Mouse (Mus musculus) stomach, postnatal 0 days (tissue): ENCODE results near the gene Adamts4.

Experiments used
- CTCF ChIP-seq: IDR thresholded peaks from 2 replicates; pipeline ENCODE4 v1.5.1; 2016; ENCODE audit warnings: antibody characterized with exemption, low read depth, mild to moderate bottlenecking, moderate library complexity
- EP300 ChIP-seq: optimal IDR thresholded peaks from 2 replicates; pipeline ENCODE3; 2016; ENCODE audit warnings: antibody characterized with exemption

DNA sequence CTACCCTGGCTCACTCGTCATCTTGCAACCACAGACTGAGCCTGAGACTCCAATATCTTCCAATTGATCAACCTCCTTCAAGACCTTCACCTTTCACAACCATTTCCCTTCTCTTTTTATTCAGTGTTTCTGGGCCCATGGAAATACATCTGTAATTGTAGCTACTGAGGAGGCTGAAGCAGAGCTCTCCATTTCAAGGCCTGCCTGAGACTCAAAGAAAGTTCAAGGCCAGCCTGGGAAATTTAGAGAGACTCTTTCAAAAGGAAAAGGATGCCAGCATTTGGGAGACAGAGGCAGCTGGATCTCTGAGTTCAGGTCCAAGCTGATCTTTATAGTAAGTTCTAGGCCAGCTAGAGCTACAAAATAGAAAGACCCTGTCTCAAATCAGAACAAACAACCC, 22.3 kb upstream of the Adamts4 start:
- TF ChIP-seq CTCF (no peak), EP300 (no peak)
